Mouse (Mus musculus): ENCODE measurements around the gene Washc2.

Gene Washc2

GRCm38 (mm10) chr6:116262824-116263223 is 55.0 kb downstream of the Washc2 start:
- DNase-seq (ENCODE audit: low spot score in 2 of 2), result no peak

- DNase-seq (ENCODE audit: low spot score in 2 of 2), result peak; percentile 93 to 95
Observed at GRCm38 (mm10) chr6:116264018-116264651, 56.3 kb downstream of the Washc2 start, which contains the start of gene Zfand4. Gene Zfand4 (plus strand): TSS chr6:116264222.

- peak in 1 of 2 experiments; percentile 32 for DNase-seq (ENCODE audit: low spot score in 2 of 2)
Observed at GRCm38 (mm10) chr6:116264836-116265235, 57.0 kb downstream of the Washc2 start.

DNA sequence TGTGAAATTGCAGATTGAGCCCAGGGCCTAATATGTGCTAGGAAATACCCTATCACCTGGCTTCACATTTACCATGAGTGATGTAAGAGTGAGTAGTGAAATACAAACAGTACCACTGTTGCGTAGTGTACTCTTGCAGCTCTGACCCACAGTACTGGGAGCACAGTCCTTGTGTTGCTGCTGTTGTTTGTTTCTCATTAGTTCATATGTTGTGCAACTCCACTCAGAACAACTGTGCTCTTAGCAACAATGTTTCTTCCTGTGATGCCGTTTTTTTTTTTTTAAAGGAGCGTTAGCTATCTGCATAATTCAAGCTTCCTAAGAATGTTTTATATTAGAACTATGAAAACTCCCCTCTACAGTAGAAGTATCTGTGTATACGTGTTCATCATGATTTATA is 57.8 kb downstream of the Washc2 start:
- DNase-seq (ENCODE audit: low spot score in 2 of 2), result no peak

GRCm38 (mm10) chr6:116266273-116267109 is 58.7 kb downstream of the Washc2 start:
- peak; percentile 53 to 56 for DNase-seq (ENCODE audit: low spot score in 2 of 2)

DNA sequence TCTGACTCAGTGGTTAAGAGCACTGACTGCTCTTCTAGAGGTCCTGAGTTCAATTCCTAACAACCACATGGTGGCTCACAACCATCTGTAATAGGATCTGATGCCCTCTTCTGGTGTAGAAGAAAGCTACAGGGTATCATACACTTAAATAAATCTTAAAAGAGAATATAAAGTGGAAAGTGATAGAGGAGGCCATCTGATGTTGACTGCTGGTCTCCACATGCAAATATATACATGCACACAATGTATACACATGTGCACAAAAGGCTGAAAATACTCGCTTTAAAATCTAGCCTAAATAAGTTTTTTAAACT is 59.2 kb downstream of the Washc2 start:
- no peak for DNase-seq (ENCODE audit: low spot score in 2 of 2)

GRCm38 (mm10) chr6:116275695-116276094 is 67.9 kb downstream of the Washc2 start:
- DNase-seq (ENCODE audit: low spot score in 2 of 2), result no peak

DNA sequence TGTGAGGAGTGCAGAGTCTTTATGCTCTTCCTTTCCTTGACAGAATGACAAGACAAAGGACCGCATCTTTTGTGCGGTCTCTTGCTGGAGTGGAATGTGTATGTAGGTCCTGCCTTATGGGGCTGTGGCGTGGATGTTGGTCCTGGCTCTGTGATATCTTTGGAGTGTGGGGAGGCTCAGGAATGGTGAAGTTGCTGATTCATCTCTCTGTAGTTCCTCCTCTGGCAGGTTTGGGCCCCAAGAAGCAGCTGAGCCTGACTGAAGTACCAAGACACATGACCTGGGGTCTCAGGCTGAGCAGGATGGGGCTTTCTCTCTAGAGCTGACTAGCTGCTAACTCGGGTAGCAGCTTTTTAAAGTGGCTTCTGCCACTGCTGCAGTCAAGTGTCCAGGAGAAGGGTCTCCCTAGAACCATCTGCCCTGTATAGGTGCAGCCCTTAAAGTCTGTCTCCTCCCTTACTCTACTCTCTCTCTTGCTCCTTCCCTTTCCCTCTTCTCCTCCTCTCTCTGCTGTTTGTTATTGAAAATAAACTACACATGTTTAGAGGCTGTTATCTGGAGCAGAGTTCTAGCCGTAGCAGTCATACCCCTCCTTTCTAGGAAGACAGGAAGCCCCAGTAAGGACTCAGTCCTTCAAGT is 71.0 kb downstream of the Washc2 start:
- no peak for DNase-seq (ENCODE audit: low spot score in 2 of 2)

DNA sequence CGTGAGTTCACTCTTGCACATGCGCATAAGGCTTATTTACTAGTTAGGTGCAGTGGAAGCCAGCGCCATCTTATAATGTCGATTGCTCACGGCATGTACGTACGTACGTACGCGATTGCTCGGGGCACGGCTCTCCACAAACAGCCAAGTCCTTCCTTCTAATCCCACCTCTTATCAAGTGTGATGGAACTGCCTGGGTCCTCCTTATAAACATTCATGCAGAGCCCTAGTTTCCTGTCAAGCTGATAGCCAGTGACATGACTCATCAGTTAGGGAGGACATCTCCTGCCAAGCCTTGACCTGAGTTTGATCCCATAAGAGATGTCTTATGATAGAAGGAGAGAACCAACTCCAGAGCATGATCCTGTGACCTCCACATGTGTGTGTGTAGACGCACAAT is 73.2 kb downstream of the Washc2 start:
- DNase-seq (ENCODE audit: low spot score in 2 of 2), result no peak

DNA sequence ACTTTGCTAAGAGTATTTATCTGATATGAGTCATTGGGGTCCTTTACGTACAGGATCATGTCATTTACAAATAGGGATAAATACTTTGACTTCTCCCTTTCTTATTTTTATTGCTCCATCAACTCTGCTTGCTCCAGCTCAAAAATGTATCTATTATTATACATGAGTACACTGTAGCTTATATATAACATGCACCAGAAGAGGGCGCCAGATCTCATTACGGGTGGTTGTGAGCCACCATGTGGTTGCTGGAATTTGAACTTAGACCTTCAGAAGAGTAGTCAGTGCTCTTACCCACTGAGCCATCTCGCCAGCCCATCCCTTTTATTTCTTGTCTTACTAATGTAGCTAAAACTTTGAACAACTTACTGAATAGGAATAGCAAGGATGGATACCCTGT is 74.7 kb downstream of the Washc2 start:
- no peak for DNase-seq (ENCODE audit: low spot score in 2 of 2)

DNA sequence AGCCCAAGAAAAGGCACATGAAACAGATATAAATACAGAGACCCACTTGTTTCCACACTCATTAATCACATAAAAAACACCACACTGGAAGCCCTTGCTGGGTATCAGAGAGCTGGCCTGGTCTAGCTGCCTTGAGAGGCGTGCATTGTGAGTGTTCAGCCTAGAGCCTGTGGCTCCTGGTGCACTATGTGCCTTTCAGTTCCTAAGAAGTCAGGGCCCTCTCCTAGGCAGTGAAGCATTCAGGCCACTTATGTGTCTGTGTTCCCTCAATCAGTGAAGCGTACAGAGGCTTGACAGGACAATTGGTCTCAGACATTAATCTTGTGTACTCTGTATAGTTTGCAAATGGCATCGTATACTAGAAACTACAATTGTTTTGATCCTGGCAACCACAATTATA is 75.4 kb downstream of the Washc2 start:
- no peak for DNase-seq (ENCODE audit: low spot score in 2 of 2)

DNA sequence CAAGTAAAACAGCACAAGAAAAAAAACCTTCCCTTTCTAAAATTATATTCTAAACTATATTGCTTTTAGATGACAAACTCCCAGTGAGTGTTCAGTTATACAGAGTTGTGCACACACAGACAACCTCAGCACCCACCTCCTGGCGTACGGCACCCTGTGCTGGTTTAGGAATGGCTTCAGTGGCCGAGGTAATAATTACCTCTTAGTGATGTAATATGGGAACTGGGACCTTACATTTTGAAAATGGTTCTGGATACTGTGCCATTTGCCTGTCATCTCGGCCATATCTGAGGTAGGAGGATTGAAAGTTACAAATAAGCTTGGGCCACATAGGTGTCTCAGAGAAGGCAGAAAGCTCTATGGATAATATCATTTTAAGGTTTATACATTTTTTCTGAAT is 78.5 kb downstream of the Washc2 start:
- no peak for DNase-seq (ENCODE audit: low spot score in 2 of 2)

- no peak for DNase-seq (ENCODE audit: low spot score in 2 of 2)
Observed at GRCm38 (mm10) chr6:116286870-116287575, 79.2 kb downstream of the Washc2 start.

- no peak for DNase-seq (ENCODE audit: low spot score in 2 of 2)
Observed at GRCm38 (mm10) chr6:116311411-116311810, 103.6 kb downstream of the Washc2 start.

Measured in right cerebral cortex, postnatal 10 days (tissue).